Mouse (Mus musculus) brain, embryonic 14.5 days (tissue): ENCODE results near the gene Gm29797.

ENCODE experiments used
- CTCF ChIP-seq: fragments of 200-500 bp; IDR thresholded peaks from 2 replicates; pipeline ENCODE4 v1.5.1; 2012; ENCODE audit warnings: inconsistent platforms, mild to moderate bottlenecking, moderate library complexity, borderline replicate concordance; ENCODE audit not compliant: insufficient read depth, insufficient read length; ENCODE audit errors: extremely low read depth
- POLR2A ChIP-seq: fragments of 200-500 bp; IDR thresholded peaks from 2 replicates; pipeline ENCODE4 v1.6.1; 2012; ENCODE audit warnings: mild to moderate bottlenecking, inconsistent platforms, borderline replicate concordance; ENCODE audit not compliant: poor library complexity, insufficient read depth, insufficient read length, severe bottlenecking; ENCODE audit errors: extremely low read depth

GRCm38 (mm10) chr2:181663298-181663630, 6.4 kb downstream of the Gm29797 start:
- TF ChIP-seq CTCF (no peak), POLR2A (no peak)
